Mouse (Mus musculus) heart, postnatal 4 days (tissue): ENCODE results near the gene Tgfbr2. TPM values are rescaled to one million over a fixed set of nuclear protein-coding genes. Genes with fewer than 3 reads are reported as not detected.

Source experiments
- DNase-seq: peaks from one replicate; pipeline ENCODE4 v3.0.0; 2021
- total RNA-seq, 2 experiments: library from RNA; stranded (reverse); gene quantifications; 2 replicates each; pipeline ENCODE4 v1.2.3; 2021

Tgfbr2 gene
- total RNA-seq, 2 experiments from 2014 or later = 59.7 to 59.9 TPM

GRCm38 (mm10) chr9:116152878-116153277, 22.3 kb downstream of the Tgfbr2 start:
- no peak for DNase-seq

GRCm38 (mm10) chr9:116150725-116151396, 24.3 kb downstream of the Tgfbr2 start:
- no peak for DNase-seq

GRCm38 (mm10) chr9:116148809-116149208, 26.4 kb downstream of the Tgfbr2 start:
- no peak for DNase-seq

GRCm38 (mm10) chr9:116146235-116146634, 28.9 kb downstream of the Tgfbr2 start:
- peak; percentile 53 for DNase-seq

- no peak for DNase-seq
These were observed 29.9 kb downstream of the Tgfbr2 start for GRCm38 (mm10) chr9:116145231-116145641.

- no peak for DNase-seq
These were observed 34.7 kb downstream of the Tgfbr2 start for GRCm38 (mm10) chr9:116140422-116140821.

- no peak for DNase-seq
These were observed 35.6 kb downstream of the Tgfbr2 start for GRCm38 (mm10) chr9:116139549-116139948.

GRCm38 (mm10) chr9:116138595-116139134, 36.5 kb downstream of the Tgfbr2 start:
- no peak for DNase-seq

- no peak for DNase-seq
These were observed 37.5 kb downstream of the Tgfbr2 start for GRCm38 (mm10) chr9:116137645-116138044.

- no peak for DNase-seq
These were observed 38.3 kb downstream of the Tgfbr2 start for GRCm38 (mm10) chr9:116136811-116137210.

GRCm38 (mm10) chr9:116136146-116136545, 39.0 kb downstream of the Tgfbr2 start:
- no peak for DNase-seq

- DNase-seq = no peak
These were observed 40.7 kb downstream of the Tgfbr2 start for GRCm38 (mm10) chr9:116134488-116134887.

- DNase-seq = no peak
These were observed 41.7 kb downstream of the Tgfbr2 start for GRCm38 (mm10) chr9:116133312-116133980.

GRCm38 (mm10) chr9:116128886-116129285, 46.3 kb downstream of the Tgfbr2 start:
- no peak for DNase-seq

- no peak for DNase-seq
These were observed 46.8 kb downstream of the Tgfbr2 start for GRCm38 (mm10) chr9:116128311-116128710.

GRCm38 (mm10) chr9:116126494-116126893, 48.7 kb downstream of the Tgfbr2 start:
- no peak for DNase-seq

GRCm38 (mm10) chr9:116122969-116123589, 52.1 kb downstream of the Tgfbr2 start:
- DNase-seq = peak; percentile 54

- DNase-seq = no peak
These were observed 52.6 kb downstream of the Tgfbr2 start for GRCm38 (mm10) chr9:116122544-116122943.

GRCm38 (mm10) chr9:116121472-116121871, 53.7 kb downstream of the Tgfbr2 start:
- no peak for DNase-seq

GRCm38 (mm10) chr9:116119990-116120389, 55.2 kb downstream of the Tgfbr2 start:
- no peak for DNase-seq

GRCm38 (mm10) chr9:116118332-116118872, 56.8 kb downstream of the Tgfbr2 start:
- no peak for DNase-seq

GRCm38 (mm10) chr9:116115875-116116274, 59.3 kb downstream of the Tgfbr2 start:
- DNase-seq = no peak

GRCm38 (mm10) chr9:116114339-116114738, 60.8 kb downstream of the Tgfbr2 start:
- peak; percentile 25 for DNase-seq
